Mouse (Mus musculus) kidney, embryonic 16.5 days (tissue): ENCODE measurements around the gene Galntl5. TPM values are rescaled to one million over a fixed set of nuclear protein-coding genes. Genes with fewer than 3 reads are reported as not detected.
A peak's percentile ranks its signal among the peaks of the same experiment; 100 is the strongest.

Source experiments
- ATAC-seq: fragments of 200-750 bp; cut with Nextera tagmentation; 2 replicates; pipeline ENCODE4 v1.8.0; 2017; ENCODE audit warnings: moderate TSS enrichment; ENCODE audit not compliant: low FRiP score, low TSS enrichment
- H3K27ac ChIP-seq: fragments of 300-500 bp; sonication (generic); 2 replicates; pipeline ENCODE4 v1.5.1; 2014; ENCODE audit warnings: low read length
- H3K27me3 ChIP-seq: fragments of 300-500 bp; sonication (generic); 2 replicates; pipeline ENCODE4 v1.6.1; 2014; ENCODE audit warnings: low read length, control low read depth, mixed read lengths; ENCODE audit not compliant: insufficient read depth
- H3K36me3 ChIP-seq: fragments of 300-500 bp; sonication (generic); 2 replicates; pipeline ENCODE4 v1.6.1; 2014; ENCODE audit warnings: low read length, control low read depth, mixed read lengths; ENCODE audit not compliant: insufficient read depth
- H3K4me1 ChIP-seq: fragments of 300-500 bp; sonication (generic); 2 replicates; pipeline ENCODE4 v1.6.1; 2014; ENCODE audit warnings: low read length, control low read depth, mixed read lengths; ENCODE audit not compliant: insufficient read depth
- H3K4me2 ChIP-seq: fragments of 300-500 bp; sonication (generic); replicated peaks from 2 replicates; pipeline ENCODE4 v1.6.1; 2014; ENCODE audit warnings: low read depth, low read length
- H3K4me3 ChIP-seq: fragments of 300-500 bp; sonication (generic); 2 replicates; pipeline ENCODE4 v1.5.1; 2014; ENCODE audit warnings: mild to moderate bottlenecking, low read length
- H3K9ac ChIP-seq: fragments of 300-500 bp; sonication (generic); replicated peaks from 2 replicates; pipeline ENCODE4 v1.6.1; 2014; ENCODE audit warnings: low read length
- H3K9me3 ChIP-seq: fragments of 300-500 bp; sonication (generic); 2 replicates; pipeline ENCODE4 v1.6.1; 2016; ENCODE audit warnings: low read length, control low read depth
- WGBS: fragments of 180-500 bp; shearing (Covaris S2); extraction: QIAGEN DNeasy Blood & Tissue Kit; methylation state at CpG from one replicate; pipeline ENCODE4 v1.1.7; 2014; 5-methylcytosine and 5-hydroxymethylcytosine counted together
- microRNA-seq: library from miRNA; unstranded; fragments of <30 nt; microRNA quantifications from one replicate; pipeline ENCODE4, GENCODE M21; 2016
- polyA plus RNA-seq: library from polyadenylated mRNA; unstranded; fragments of >200 nt; fragmentation: Nextera tagmentation; extraction: Ambion mirVana; gene quantifications from 2 replicates; pipeline ENCODE4 v1.2.1, GENCODE M21; 2015

The Galntl5 gene
- polyA plus RNA-seq, 1 experiment from 2014 or later = not detected

DNA sequence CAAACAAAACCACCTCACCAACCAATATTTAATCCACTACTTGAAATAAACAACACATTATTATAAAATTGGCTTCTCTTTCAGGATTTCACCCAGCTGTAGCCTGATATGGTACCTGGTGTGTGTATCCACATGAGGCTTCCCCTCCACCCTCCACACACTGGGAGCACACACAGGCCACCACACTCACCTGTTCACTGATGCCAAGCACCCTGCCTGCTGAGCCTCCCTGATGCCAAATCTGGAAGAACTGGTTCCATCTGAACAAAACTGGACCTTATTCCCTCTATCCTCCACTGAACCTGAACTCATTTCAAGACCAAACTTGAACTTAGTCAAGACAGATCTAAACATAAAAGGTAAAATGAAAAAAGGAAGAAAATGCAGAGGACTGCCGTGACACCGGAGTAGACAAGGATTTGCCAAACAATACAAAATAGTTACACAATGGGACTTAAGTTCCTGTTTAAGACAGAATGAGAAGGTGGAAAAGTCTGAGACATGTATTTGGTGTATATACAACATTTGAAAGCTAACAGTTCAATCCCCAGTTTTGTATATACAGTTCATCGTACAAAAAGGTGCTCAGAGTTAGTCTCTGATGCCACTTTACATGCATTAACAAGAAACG is 87.1 kb downstream of the Galntl5 start:
- Histone ChIP-seq H3K4me3 (no peak overlapping the region), H3K9ac (no peak overlapping the region), H3K4me1 (no peaks in the 10 kb centered on the region), H3K27ac (peak overlapping the region; percentile 21; the same call in 1 of the 2 replicates), H3K27me3 (no peaks in the 10 kb centered on the region), H3K4me2 (no peak overlapping the region), H3K9me3 (no peaks in the 10 kb centered on the region), H3K36me3 (peaks cover 35% of the 10 kb centered on the region)
- 94% methylated on average over 4 of the region's 4 CpGs for WGBS
- peak; percentile 54; the same call in 1 of the 2 replicates for ATAC-seq

Small RNA genes lying within 50 kb of the gene (microRNA-seq; reads per million reads assigned to microRNA genes)
- not detected for gene Gm26051

Other genes with a start within 250 kb of the Galntl5 start
- gene Prkag2, start 80.8 kb upstream of the Galntl5 start, polyA plus RNA-seq = 43.4 and 45.9 TPM in 2 replicates
- gene Galnt11, start 40.4 kb downstream of the Galntl5 start, polyA plus RNA-seq = 107 and 123 TPM in 2 replicates
- gene E130116L18Rik, start 41.7 kb downstream of the Galntl5 start, polyA plus RNA-seq = not detected in 2 replicates